Mouse (Mus musculus): ENCODE results near the gene Idh3a.

DNA sequence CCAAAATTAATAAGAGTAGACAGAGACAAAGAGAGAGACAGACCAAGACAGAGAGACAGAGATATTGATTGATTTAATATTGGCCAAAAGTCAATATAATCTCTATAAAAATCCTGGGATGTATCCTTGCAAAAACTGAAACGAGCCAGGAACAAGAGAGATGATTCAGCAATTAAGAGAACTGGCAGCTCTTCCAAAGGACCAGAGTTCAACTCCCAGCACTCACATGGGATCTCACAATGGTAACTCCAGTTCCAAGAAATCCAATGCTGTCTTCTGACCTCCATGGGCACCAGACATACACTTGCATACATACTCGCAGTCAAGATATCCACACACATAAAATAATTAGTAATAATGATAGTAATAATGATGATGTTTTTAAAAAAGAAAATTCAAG is 66.6 kb downstream of the Idh3a start:
- TF ChIP-seq POLR2A (IDR thresholded peaks at IDR 0.05; ENCODE audit: low read depth, low read length), result no peak
- no peak for TF ChIP-seq CTCF (IDR thresholded peaks at IDR 0.05; ENCODE audit: extremely low read depth, insufficient read depth, insufficient read length, insufficient replicate concordance)
